Mouse (Mus musculus): ENCODE measurements at regions not wholly inside any gene's neighbourhood (a gene's known extent, or its start where the extent isn't known, plus 50 kb on each side); places are given as distances from the start of the nearest gene placed in this dataset.

DNA sequence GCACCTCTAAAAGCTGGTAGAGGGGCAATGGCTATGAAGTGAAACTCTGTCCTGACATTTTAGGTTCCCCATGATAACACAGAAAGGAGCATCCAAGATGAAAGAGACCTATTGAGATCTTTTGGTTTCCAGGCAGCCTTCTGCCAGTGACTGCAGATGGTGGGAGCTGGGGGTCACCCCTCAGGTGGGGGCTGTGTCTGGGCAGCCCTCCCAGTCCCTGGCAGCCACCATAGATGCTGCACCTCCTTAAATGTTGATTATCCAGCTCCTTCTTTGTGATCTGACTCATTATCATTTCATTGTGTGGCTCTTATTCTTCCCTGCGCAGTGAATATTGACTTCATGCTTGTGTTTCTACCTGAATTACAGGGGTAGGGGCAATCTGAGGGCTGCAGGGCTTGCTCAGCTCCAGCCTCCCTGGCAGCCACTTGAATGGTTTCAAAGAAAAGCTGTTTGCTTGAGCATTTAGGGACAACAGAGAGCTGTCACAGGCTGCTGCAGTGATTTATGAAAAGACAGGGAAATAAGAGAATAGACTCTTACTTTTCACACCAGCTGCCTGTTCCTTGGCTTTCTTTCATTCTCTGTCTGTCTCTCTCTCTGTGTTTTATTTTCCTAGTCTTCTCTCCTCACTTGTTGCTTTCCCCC is 113.1 kb upstream of the Jag1 start:
- no peak for DNase-seq

DNA sequence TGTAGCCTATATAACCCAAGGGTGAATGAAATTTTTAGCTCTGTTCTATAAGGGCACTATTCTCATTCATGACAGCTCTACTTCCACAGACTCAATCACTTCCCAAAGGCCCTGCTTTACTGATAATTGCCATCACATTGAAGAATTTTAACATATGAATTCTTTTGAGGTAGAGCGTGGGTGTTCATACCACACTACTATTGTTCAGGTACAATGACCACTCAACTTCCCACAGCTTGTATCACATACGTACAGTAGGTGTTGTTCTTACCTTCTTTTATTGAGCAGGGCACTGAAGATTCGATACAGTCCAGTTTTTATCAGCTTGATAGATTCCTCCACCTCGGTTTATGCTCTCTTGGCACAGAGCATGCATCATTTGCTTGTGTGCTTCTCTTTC is 111.1 kb upstream of the Jag1 start:
- no peak for DNase-seq

DNA sequence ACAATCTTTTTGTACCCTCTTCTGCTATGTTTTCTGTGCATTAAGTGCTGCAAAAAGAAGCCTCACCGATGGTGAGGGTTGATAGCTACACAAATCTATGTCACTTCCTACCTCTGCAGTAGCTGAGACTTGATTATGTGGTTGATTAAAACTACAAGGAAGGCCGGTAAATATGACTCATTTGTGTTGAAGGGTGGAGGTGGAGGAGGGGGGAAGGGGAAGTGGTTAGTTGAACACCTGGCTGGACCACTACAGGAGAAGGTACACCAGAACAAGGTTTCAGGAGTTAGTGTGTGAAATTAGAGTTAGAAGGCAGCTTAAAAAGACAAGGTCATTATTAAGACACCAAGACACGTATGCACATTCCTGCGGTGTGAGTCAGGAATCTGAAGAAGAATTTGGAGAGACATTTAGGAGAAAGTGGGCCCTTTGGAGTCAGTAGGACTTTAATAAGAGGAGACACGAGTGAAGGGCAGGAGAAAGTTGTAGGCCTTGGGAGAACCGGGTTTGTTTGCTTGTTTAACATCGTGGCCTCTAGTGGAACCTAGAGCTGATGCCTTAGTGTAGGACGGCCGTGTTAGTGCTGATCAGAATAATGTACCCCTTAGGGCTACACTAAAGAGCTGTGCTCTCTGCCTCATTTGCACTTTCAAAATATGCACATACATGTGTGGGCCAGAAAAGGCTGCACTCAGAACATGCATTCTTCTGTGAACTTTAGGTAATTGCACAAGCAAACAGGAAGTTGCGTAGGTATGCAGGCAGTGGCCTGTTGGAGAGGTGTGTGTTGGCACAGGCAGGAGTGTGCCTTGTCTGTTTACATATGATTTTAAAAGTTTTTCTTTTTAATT is 108.5 kb upstream of the Jag1 start:
- DNase-seq, result no peak

DNA sequence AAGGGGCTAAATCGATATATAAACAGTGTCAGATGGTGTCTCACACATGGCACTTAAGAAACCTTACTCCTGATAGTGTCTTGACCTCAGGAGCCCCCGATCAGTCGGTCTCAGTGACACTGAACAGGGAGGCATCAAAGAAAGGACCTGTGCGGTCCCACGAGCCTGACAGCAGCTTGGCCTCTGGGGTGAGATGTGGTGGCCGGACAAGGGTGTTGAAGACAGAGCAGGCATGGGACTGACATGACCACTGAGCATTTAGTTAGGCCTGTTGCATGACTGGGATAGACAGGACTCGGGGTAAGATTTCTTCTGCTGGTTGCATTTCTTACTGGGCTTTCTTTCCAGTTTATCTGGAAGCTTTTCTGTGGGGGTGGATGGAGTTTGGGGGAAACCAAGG is 99.3 kb upstream of the Jag1 start:
- DNase-seq, result no peak

DNA sequence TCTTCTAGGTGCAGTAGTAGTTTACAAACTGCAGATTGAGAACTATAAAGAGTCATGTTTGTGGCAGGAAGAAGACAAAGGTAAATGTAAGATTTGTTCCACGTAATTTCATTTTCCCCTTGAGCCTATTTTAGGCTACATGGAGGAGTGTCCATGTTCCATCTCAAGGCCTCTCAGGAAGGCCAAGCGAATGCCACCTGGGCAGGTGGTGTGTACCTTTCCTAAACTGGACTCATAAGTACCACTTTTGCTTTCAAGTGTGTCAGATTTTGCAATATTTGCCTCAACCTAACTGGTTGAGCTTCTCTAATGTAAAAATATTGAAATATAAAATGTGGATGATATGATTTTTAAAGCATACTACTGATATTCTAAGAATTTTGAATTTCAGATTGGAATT is 91.4 kb upstream of the Jag1 start:
- DNase-seq, result no peak

DNA sequence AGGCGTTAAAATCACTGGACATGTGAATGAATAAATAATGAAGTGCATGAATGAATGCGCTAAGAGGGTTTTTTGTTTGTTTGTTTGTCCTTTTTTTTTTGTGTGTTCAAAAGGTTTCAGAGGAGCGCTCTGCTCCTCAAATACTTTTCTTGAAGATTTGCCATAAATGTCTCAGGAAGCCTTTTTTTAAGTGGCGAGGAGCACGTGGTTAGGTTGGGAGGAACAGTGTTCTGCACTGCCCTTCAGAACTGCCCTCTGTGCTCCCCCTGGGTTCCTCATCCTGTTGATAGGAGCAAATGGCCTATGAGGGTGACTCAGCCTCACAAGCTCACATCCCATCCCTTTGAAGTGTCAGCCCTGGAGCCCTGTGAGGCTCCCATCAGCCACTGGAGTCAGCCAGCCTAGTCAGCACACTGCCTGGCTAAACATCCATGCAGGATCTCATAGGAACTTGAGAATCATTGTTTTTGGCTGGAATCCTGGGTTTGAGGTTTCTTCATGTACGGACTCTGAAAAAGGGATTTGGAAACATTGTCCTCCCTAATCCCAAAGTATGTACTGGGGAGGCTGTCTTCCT is 87.9 kb upstream of the Jag1 start:
- DNase-seq, result peak; percentile 9 to 19

DNA sequence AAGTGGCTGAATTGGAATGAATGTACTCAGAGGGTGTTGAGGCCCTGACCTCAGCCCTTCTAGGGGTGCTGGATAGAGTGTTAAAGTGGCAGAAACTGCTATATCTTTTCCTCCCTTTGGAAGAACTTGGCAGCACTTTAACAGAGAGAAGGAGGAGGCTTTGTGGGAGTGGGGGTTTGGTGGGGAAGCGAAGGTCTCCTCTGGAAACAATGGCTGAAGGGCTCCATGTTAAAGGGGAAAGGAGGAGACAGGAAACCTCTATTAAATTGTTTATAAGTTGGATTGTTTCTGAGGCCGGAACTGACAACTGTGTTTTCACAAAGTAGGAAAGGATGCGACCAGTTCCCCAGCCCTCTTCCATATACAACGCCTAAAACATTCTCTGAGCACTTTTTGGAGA is 83.7 kb upstream of the Jag1 start:
- no peak for DNase-seq

DNA sequence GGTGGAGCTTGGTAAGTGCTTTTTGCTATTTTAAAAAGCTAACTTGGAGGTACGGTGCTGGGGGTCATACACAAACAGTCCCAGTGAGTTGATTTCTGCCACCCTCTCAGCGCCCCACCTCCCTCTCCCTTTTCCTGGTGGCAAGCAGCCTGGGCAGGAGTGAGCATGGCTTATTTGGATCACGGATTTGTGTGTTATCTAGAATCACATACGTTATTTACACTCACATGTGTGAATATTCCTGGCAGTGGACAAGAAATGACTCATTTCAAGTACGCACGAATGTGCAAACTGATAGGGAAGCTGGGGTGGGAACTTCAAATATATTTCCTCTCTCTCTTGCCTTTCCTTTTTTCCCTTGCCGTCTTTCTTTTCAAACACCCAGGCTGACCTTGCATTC is 75.7 kb upstream of the Jag1 start:
- no peak for DNase-seq

DNA sequence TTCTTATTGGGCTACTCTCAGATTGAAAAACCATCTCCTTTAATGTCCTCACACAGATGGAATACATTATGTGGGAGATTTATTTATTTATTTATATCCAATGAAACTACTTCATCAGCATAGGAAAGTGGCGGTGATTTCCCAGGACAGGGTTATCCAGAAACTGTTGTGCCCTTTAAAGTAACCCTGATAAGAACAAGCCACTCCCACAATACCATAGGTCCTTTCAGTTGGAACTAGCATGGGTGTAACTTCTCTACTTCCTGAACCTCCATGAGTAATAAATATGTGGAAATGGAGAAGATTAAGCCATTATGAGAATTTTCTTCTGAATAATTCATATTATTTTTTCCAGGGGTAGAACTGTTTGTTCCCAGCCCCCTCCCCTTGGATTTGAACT is 52.7 kb upstream of the Jag1 start:
- DNase-seq, result no peak

DNA sequence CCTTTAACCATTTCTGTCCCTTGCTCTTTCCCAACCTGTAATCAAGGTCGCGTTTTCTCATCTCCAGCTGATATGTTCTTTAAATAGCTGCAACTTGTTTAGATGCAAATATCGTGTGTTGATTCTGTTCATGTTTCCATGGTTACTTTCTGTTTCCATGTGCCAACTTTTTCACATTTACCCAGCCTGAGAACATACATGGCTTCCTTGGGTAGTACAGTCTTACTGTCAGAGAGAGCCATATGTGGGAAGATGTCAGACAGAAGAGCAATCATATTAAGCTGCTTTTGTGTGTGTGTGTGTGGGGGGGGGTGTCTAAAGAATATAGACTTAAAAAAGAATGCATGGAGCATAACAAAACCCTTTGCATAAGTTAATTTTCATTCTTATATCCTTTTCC is 52.2 kb upstream of the Jag1 start:
- no peak for DNase-seq
